Mouse (Mus musculus): ENCODE results near the gene Ppp1ca. TPM values are rescaled to one million over a fixed set of nuclear protein-coding genes. Genes with fewer than 3 reads are reported as not detected.

Ppp1ca gene
- polyA plus RNA-seq, 1 experiment from 2014 or later, result 1,005 TPM

- no peak for DNase-seq (ENCODE audit: low spot score)
- Histone ChIP-seq H3K27me3 (ENCODE audit: insufficient read depth, poor library complexity, severe bottlenecking) (peaks cover 3% of the 10 kb centered on the region; the same call in 1 of the 2 replicates), H3K4me1 (replicated peaks) (peaks cover 31% of the 10 kb centered on the region), H3K27ac (no peak overlapping the region), H3K9me3 (no peaks in the 10 kb centered on the region), H3K36me3 (no peaks in the 10 kb centered on the region), H3K4me3 (no peak overlapping the region)
- 88% methylated on average over 7 of the region's 7 CpGs for WGBS
Observed at GRCm38 (mm10) chr19:4180411-4180810, 11.5 kb upstream of the Ppp1ca start.

GRCm38 (mm10) chr19:4181892-4182291 is 10.0 kb upstream of the Ppp1ca start:
- H3K36me3 ChIP-seq, result no peaks in the 10 kb centered on the region
- peak overlapping the region; percentile 23; the same call in 1 of the 2 replicates for H3K27ac ChIP-seq
- H3K9me3 ChIP-seq, result no peaks in the 10 kb centered on the region
- peaks cover 28% of the 10 kb centered on the region for H3K4me1 ChIP-seq (replicated peaks)
- no peak for DNase-seq (ENCODE audit: low spot score)
- H3K4me3 ChIP-seq, result no peak overlapping the region
- 34% methylated on average over 3 of the region's 3 CpGs for WGBS
- H3K27me3 ChIP-seq (ENCODE audit: insufficient read depth, poor library complexity, severe bottlenecking), result peaks cover under 1% of the 10 kb centered on the region; the same call in 1 of the 2 replicates

GRCm38 (mm10) chr19:4183689-4184088 is 8.2 kb upstream of the Ppp1ca start:
- no peaks in the 10 kb centered on the region for H3K27me3 ChIP-seq (ENCODE audit: insufficient read depth, poor library complexity, severe bottlenecking)
- H3K36me3 ChIP-seq, result no peaks in the 10 kb centered on the region
- H3K4me3 ChIP-seq, result no peak overlapping the region; the same call in 1 of the 2 replicates
- 74% methylated on average over 2 of the region's 2 CpGs for WGBS
- H3K4me1 ChIP-seq (replicated peaks), result peaks cover 28% of the 10 kb centered on the region
- no peak for DNase-seq (ENCODE audit: low spot score)
- H3K9me3 ChIP-seq, result no peaks in the 10 kb centered on the region
- H3K27ac ChIP-seq, result peak overlapping the region; percentile 37

- no peaks in the 10 kb centered on the region for H3K9me3 ChIP-seq
- H3K4me3 ChIP-seq, result no peak overlapping the region
- H3K36me3 ChIP-seq, result no peaks in the 10 kb centered on the region
- H3K4me1 ChIP-seq (replicated peaks), result peaks cover 28% of the 10 kb centered on the region
- peak overlapping the region; percentile 16; the same call in 1 of the 2 replicates for H3K27ac ChIP-seq
- DNase-seq (ENCODE audit: low spot score), result no peak
- 61% methylated on average over 15 of the region's 15 CpGs for WGBS
- no peaks in the 10 kb centered on the region for H3K27me3 ChIP-seq (ENCODE audit: insufficient read depth, poor library complexity, severe bottlenecking)
Observed at GRCm38 (mm10) chr19:4184976-4185975, 6.6 kb upstream of the Ppp1ca start.

- H3K36me3 ChIP-seq, result no peaks in the 10 kb centered on the region
- peaks cover 36% of the 10 kb centered on the region for H3K4me1 ChIP-seq (replicated peaks)
- H3K9me3 ChIP-seq, result no peaks in the 10 kb centered on the region
- H3K4me3 ChIP-seq, result no peak overlapping the region
- H3K27me3 ChIP-seq (ENCODE audit: insufficient read depth, poor library complexity, severe bottlenecking), result no peaks in the 10 kb centered on the region
- no peak for DNase-seq (ENCODE audit: low spot score)
- H3K27ac ChIP-seq, result no peak overlapping the region
- 76% methylated on average over 3 of the region's 3 CpGs for WGBS
Observed at GRCm38 (mm10) chr19:4187303-4187702, 4.6 kb upstream of the Ppp1ca start.

- H3K27me3 ChIP-seq (ENCODE audit: insufficient read depth, poor library complexity, severe bottlenecking), result no peaks in the 10 kb centered on the region
- no peak for DNase-seq (ENCODE audit: low spot score)
- WGBS, result 88% methylated on average over 12 of the region's 12 CpGs
- no peak overlapping the region for H3K4me3 ChIP-seq
- no peak overlapping the region for H3K27ac ChIP-seq
- peaks cover 45% of the 10 kb centered on the region for H3K4me1 ChIP-seq (replicated peaks)
- H3K36me3 ChIP-seq, result peaks cover 13% of the 10 kb centered on the region
- H3K9me3 ChIP-seq, result no peaks in the 10 kb centered on the region
Observed at GRCm38 (mm10) chr19:4189051-4189620, 2.7 kb upstream of the Ppp1ca start.

- whole genome bisulfite sequencing, result 70% methylated on average over 4 of the region's 4 CpGs
- DNase-seq (ENCODE audit: low spot score), result no peak
- peak within 1 kb of the TSS; percentile 97 for H3K27ac ChIP-seq
Observed at GRCm38 (mm10) chr19:4190831-4191334, 982 bp upstream of the Ppp1ca start, which contains the start of gene Tbc1d10c. Gene Tbc1d10c, minus strand, starts transcription at chr19:4191284.

GRCm38 (mm10) chr19:4192251-4192985 is 553 bp downstream of the Ppp1ca start:
- Histone ChIP-seq H3K4me1 (replicated peaks) (peaks cover 43% of the 10 kb centered on the region), H3K4me3 (peak overlapping the region; percentile 95), H3K9me3 (no peaks in the 10 kb centered on the region), H3K36me3 (peaks cover 46% of the 10 kb centered on the region), H3K27ac (peak overlapping the region; percentile 97), H3K27me3 (ENCODE audit: insufficient read depth, poor library complexity, severe bottlenecking) (no peaks in the 10 kb centered on the region)
- no peak for DNase-seq (ENCODE audit: low spot score)
- WGBS, result 1% methylated on average over 52 of the region's 52 CpGs

More at GRCm38 (mm10) chr19:4190831-4191334, 982 bp upstream of the Ppp1ca start, which contains the start of gene Tbc1d10c:
- Histone ChIP-seq H3K9me3 (no peaks in the 10 kb centered on the region), H3K27me3 (ENCODE audit: insufficient read depth, poor library complexity, severe bottlenecking) (no peaks in the 10 kb centered on the region), H3K4me1 (replicated peaks) (peaks cover 35% of the 10 kb centered on the region), H3K36me3 (peaks cover 30% of the 10 kb centered on the region), H3K4me3 (peak within 1 kb of the TSS; percentile 95)

- H3K4me1 ChIP-seq (replicated peaks), result peaks cover 43% of the 10 kb centered on the region
- H3K9me3 ChIP-seq, result no peaks in the 10 kb centered on the region
- peak overlapping the region; percentile 95 for H3K4me3 ChIP-seq
- no peak for DNase-seq (ENCODE audit: low spot score)
- H3K27ac ChIP-seq, result peak overlapping the region; percentile 97
- peaks cover 53% of the 10 kb centered on the region for H3K36me3 ChIP-seq
- 72% methylated on average over 6 of the region's 6 CpGs for WGBS
- H3K27me3 ChIP-seq (ENCODE audit: insufficient read depth, poor library complexity, severe bottlenecking), result no peaks in the 10 kb centered on the region
Observed at GRCm38 (mm10) chr19:4193129-4193528, 1.3 kb downstream of the Ppp1ca start.

- 90% methylated on average over 8 of the region's 8 CpGs for WGBS
- no peaks in the 10 kb centered on the region for H3K9me3 ChIP-seq
- peaks cover 43% of the 10 kb centered on the region for H3K4me1 ChIP-seq (replicated peaks)
- DNase-seq (ENCODE audit: low spot score), result no peak
- H3K36me3 ChIP-seq, result peaks cover 63% of the 10 kb centered on the region
- peak overlapping the region; percentile 95 for H3K4me3 ChIP-seq
- no peak overlapping the region for H3K27ac ChIP-seq
- H3K27me3 ChIP-seq (ENCODE audit: insufficient read depth, poor library complexity, severe bottlenecking), result no peaks in the 10 kb centered on the region
Observed at GRCm38 (mm10) chr19:4194021-4194724, 2.3 kb downstream of the Ppp1ca start.

GRCm38 (mm10) chr19:4194776-4195650 is 3.1 kb downstream of the Ppp1ca start:
- no peak for DNase-seq (ENCODE audit: low spot score)
- Histone ChIP-seq H3K36me3 (peaks cover 72% of the 10 kb centered on the region), H3K9me3 (no peaks in the 10 kb centered on the region), H3K27ac (no peak overlapping the region), H3K4me1 (replicated peaks) (peaks cover 50% of the 10 kb centered on the region), H3K27me3 (ENCODE audit: insufficient read depth, poor library complexity, severe bottlenecking) (no peaks in the 10 kb centered on the region), H3K4me3 (no peak overlapping the region)
- WGBS, result 84% methylated on average over 12 of the region's 12 CpGs
